8 mouse cellular contexts compared by ENCODE assay signal in genomic region chr10:85482064-85482473, GRCm38 (mm10).
DNase-seq lines count a peak whose midpoint lies in the region; ATAC-seq lines count a peak whose summit lies in the region.

No protein-coding gene starts in this region.

- no peaks in the 10 kb centered on the region for H3K36me3 ChIP-seq in midbrain, embryonic 12.5 days
- no peaks in the 10 kb centered on the region for H3K36me3 ChIP-seq in midbrain, embryonic 10.5 days
- no peaks in the 10 kb centered on the region for H3K36me3 ChIP-seq in limb, embryonic 10.5 days

- 0 out of 2 replicates have a peak overlapping the region, but pooled peaks have one; percentile 25 for H3K27ac ChIP-seq in midbrain, embryonic 12.5 days (replicated peaks)
- H3K27ac ChIP-seq in midbrain, embryonic 10.5 days (replicated peaks): no peak overlapping the region
- peak overlapping the region; percentile 66 for H3K27ac ChIP-seq in limb, embryonic 10.5 days

- ATAC-seq in midbrain, embryonic 12.5 days (ENCODE audit: low FRiP score, low read depth): no peak
- peak; percentile 95 for ATAC-seq in frontal cortex, adult (ENCODE audit: low TSS enrichment)

- H3K4me2 ChIP-seq in midbrain, embryonic 12.5 days (replicated peaks): no peak overlapping the region

- DNase-seq in midbrain, embryonic 10.5 days (ENCODE audit: low spot score): no peak
- DNase-seq in limb, embryonic 10.5 days (ENCODE audit: low spot score): peak; percentile 49
- peak; percentile 30 for DNase-seq in right cerebral cortex, postnatal 4 days
- DNase-seq in urinary bladder, adult 18-20 months (ENCODE audit: low spot score in 2 of 2): no peak
- no peak for DNase-seq in adrenal gland, adult (ENCODE audit: inconsistent age in 2 of 2, low spot score in 1 of 2)
- no peak for DNase-seq in kidney, postnatal 10 days

- H3K27me3 ChIP-seq in midbrain, embryonic 12.5 days: no peaks in the 10 kb centered on the region
- H3K27me3 ChIP-seq in midbrain, embryonic 10.5 days (ENCODE audit: low read depth, poor library complexity, severe bottlenecking): no peaks in the 10 kb centered on the region
- H3K27me3 ChIP-seq in limb, embryonic 10.5 days (ENCODE audit: low read depth, poor library complexity, severe bottlenecking): no peaks in the 10 kb centered on the region

- WGBS in midbrain, embryonic 12.5 days: 22% methylated on average over 4 of the region's 4 CpGs
- WGBS in midbrain, embryonic 10.5 days: 24% methylated on average over 4 of the region's 4 CpGs
- 27% methylated on average over 4 of the region's 4 CpGs for whole genome bisulfite sequencing in limb, embryonic 10.5 days

- no peak overlapping the region for H3K4me3 ChIP-seq in midbrain, embryonic 12.5 days
- H3K4me3 ChIP-seq in midbrain, embryonic 10.5 days: no peak overlapping the region
- no peak overlapping the region for H3K4me3 ChIP-seq in limb, embryonic 10.5 days

- no peaks in the 10 kb centered on the region for H3K9me3 ChIP-seq in midbrain, embryonic 12.5 days
- no peaks in the 10 kb centered on the region for H3K9me3 ChIP-seq in midbrain, embryonic 10.5 days (replicated peaks)
- no peaks in the 10 kb centered on the region for H3K9me3 ChIP-seq in limb, embryonic 10.5 days (replicated peaks)

- no peak overlapping the region for H3K9ac ChIP-seq in midbrain, embryonic 12.5 days (replicated peaks)

- peaks cover 22% of the 10 kb centered on the region for H3K4me1 ChIP-seq in midbrain, embryonic 12.5 days
- peaks cover 20% of the 10 kb centered on the region for H3K4me1 ChIP-seq in midbrain, embryonic 10.5 days
- peaks cover 26% of the 10 kb centered on the region for H3K4me1 ChIP-seq in limb, embryonic 10.5 days

Comparison
In these comparisons a context has a peak if more than half of its experiments do, and no peak if none do; other contexts are left out.
1. DNase-seq: peak in limb, embryonic 10.5 days (single experiment) and right cerebral cortex, postnatal 4 days (single experiment); none in midbrain, embryonic 10.5 days (single experiment), urinary bladder, adult 18-20 months (0 of 2), adrenal gland, adult (0 of 2) and kidney, postnatal 10 days (single experiment).